Comparison of ENCODE assay signal across 28 mouse cellular contexts in genomic region chr19:32199133-32199532, GRCm38 (mm10).
DNase-seq lines count a peak whose midpoint lies in the region; ATAC-seq and TF ChIP-seq lines count a peak whose summit lies in the region.
"Had no signal": no experiment of that assay in that cellular context is flagged by ENCODE, and none has a peak within 500 bp of the region (broad histone marks: within the 10 kb centered on the region; RNA-seq: fewer than 3 reads in every experiment).

No protein-coding gene starts in this region.

- no peak overlapping the region for H3K9ac ChIP-seq in heart, adult 2 months (ENCODE audit: low read depth, low read length)
- H3K9ac ChIP-seq in liver, embryonic 15.5 days = no peak overlapping the region
- no peak overlapping the region for H3K9ac ChIP-seq in liver, embryonic 12.5 days
- H3K9ac ChIP-seq: embryonic facial prominence, embryonic 12.5 days; forebrain, embryonic 12.5 days; hindbrain, embryonic 13.5 days; midbrain, embryonic 12.5 days; neural tube, embryonic 13.5 days had no signal

- no peak for TF ChIP-seq EP300 in heart, adult 2 months (IDR thresholded peaks at IDR 0.05; ENCODE audit: insufficient read depth, low read depth, low read length)

- H3K4me3 ChIP-seq in heart, adult 2 months = no peak overlapping the region
- no peak overlapping the region for H3K4me3 ChIP-seq in liver, embryonic 15.5 days (replicated peaks)
- no peak overlapping the region for H3K4me3 ChIP-seq in liver, embryonic 12.5 days
- peak overlapping the region; percentile 74 for H3K4me3 ChIP-seq in megakaryocyte, embryonic 14.5 days (replicated peaks)
- H3K4me3 ChIP-seq: embryonic facial prominence, embryonic 12.5 days; erythroblast, embryonic 14.5 days; forebrain, embryonic 12.5 days; hindbrain, embryonic 13.5 days; midbrain, embryonic 12.5 days; myocyte; neural tube, embryonic 13.5 days had no signal

- H3K79me2 ChIP-seq in heart, adult 2 months (replicated peaks; ENCODE audit: control insufficient read depth, insufficient read depth, low read length) = peaks cover 8% of the 10 kb centered on the region

- no peak for DNase-seq in heart, adult 2 months
- no peak for DNase-seq in heart, postnatal 4 days
- no peak for DNase-seq in frontal cortex, postnatal 36 days (ENCODE audit: low spot score in 2 of 2)
- DNase-seq: adrenal gland, postnatal 10 days; cerebellum, adult 8-10 months; cerebellum, postnatal 36 days; embryo, embryonic 11 days; gastrocnemius, postnatal 14 days; heart, postnatal 36 days; kidney, postnatal 4 days; lung, adult 2 months; thymus, adult 18-20 months; thymus, postnatal 25 days had no signal

- peaks cover 42% of the 10 kb centered on the region for H3K36me3 ChIP-seq in heart, adult 2 months (ENCODE audit: control insufficient read depth, insufficient read depth, low read length)
- peaks cover 20% of the 10 kb centered on the region for H3K36me3 ChIP-seq in liver, embryonic 15.5 days (replicated peaks)
- H3K36me3 ChIP-seq in liver, embryonic 12.5 days = peaks cover 22% of the 10 kb centered on the region
- H3K36me3 ChIP-seq in megakaryocyte, embryonic 14.5 days (replicated peaks; ENCODE audit: low read length) = peaks cover 84% of the 10 kb centered on the region
- H3K36me3 ChIP-seq: embryonic facial prominence, embryonic 12.5 days; forebrain, embryonic 12.5 days; hindbrain, embryonic 13.5 days; midbrain, embryonic 12.5 days; neural tube, embryonic 13.5 days had no signal

- H3K9me3 ChIP-seq in liver, embryonic 15.5 days (replicated peaks) = no peaks in the 10 kb centered on the region
- H3K9me3 ChIP-seq in liver, embryonic 12.5 days (replicated peaks) = no peaks in the 10 kb centered on the region
- H3K9me3 ChIP-seq in megakaryocyte, embryonic 14.5 days = no peaks in the 10 kb centered on the region
- H3K9me3 ChIP-seq: embryonic facial prominence, embryonic 12.5 days; forebrain, embryonic 12.5 days; hindbrain, embryonic 13.5 days; midbrain, embryonic 12.5 days; neural tube, embryonic 13.5 days had no signal

- H3K4me2 ChIP-seq in liver, embryonic 15.5 days = no peak overlapping the region
- no peak overlapping the region for H3K4me2 ChIP-seq in liver, embryonic 12.5 days
- H3K4me2 ChIP-seq: embryonic facial prominence, embryonic 12.5 days; forebrain, embryonic 12.5 days; hindbrain, embryonic 13.5 days; midbrain, embryonic 12.5 days; neural tube, embryonic 13.5 days had no signal

- H3K27me3 ChIP-seq in heart, adult 2 months (ENCODE audit: control insufficient read depth, insufficient read depth, low read length) = no peaks in the 10 kb centered on the region
- H3K27me3 ChIP-seq in liver, embryonic 15.5 days = no peaks in the 10 kb centered on the region
- H3K27me3 ChIP-seq in liver, embryonic 12.5 days (replicated peaks) = no peaks in the 10 kb centered on the region
- H3K27me3 ChIP-seq in megakaryocyte, embryonic 14.5 days (replicated peaks) = no peaks in the 10 kb centered on the region
- H3K27me3 ChIP-seq: embryonic facial prominence, embryonic 12.5 days; forebrain, embryonic 12.5 days; hindbrain, embryonic 13.5 days; midbrain, embryonic 12.5 days; neural tube, embryonic 13.5 days; Patski had no signal

- intact Hi-C loops in heart, adult 2 months (cut with DNase I) = no loop called here

- H3K27ac ChIP-seq in heart, adult 2 months = peak overlapping the region; percentile 19; the same call in 1 of the 2 replicates
- H3K27ac ChIP-seq in liver, embryonic 15.5 days (replicated peaks) = peak overlapping the region; percentile 16; the same call in 1 of the 2 replicates
- H3K27ac ChIP-seq in liver, embryonic 12.5 days = no peak overlapping the region
- H3K27ac ChIP-seq: embryonic facial prominence, embryonic 12.5 days; forebrain, embryonic 12.5 days; hindbrain, embryonic 13.5 days; kidney, postnatal 0 days; midbrain, embryonic 12.5 days; neural tube, embryonic 13.5 days had no signal

- no peak for ATAC-seq in liver, embryonic 15.5 days (ENCODE audit: insufficient read depth)
- ATAC-seq in liver, embryonic 12.5 days = no peak
- no peak for ATAC-seq in megakaryocyte, adult 5-6 weeks (ENCODE audit: poor library complexity, severe bottlenecking)
- ATAC-seq in erythroblast, adult 5-6 weeks (replicated peaks; ENCODE audit: low FRiP score, poor library complexity, severe bottlenecking) = 0 out of 2 replicates have a peak, but pooled peaks have one; percentile 22
- ATAC-seq: intestine, embryonic 16.5 days had no signal

- H3K4me1 ChIP-seq in heart, adult 2 months (ENCODE audit: control insufficient read depth, insufficient read depth, low read length) = peaks cover 33% of the 10 kb centered on the region
- peaks cover 63% of the 10 kb centered on the region for H3K4me1 ChIP-seq in liver, embryonic 15.5 days (replicated peaks)
- peaks cover 59% of the 10 kb centered on the region for H3K4me1 ChIP-seq in liver, embryonic 12.5 days
- H3K4me1 ChIP-seq in megakaryocyte, embryonic 14.5 days = peaks cover 85% of the 10 kb centered on the region
- H3K4me1 ChIP-seq: forebrain, embryonic 12.5 days; midbrain, embryonic 12.5 days had no signal

- no peak for TF ChIP-seq POLR2A in heart, adult 2 months (IDR thresholded peaks at IDR 0.05; ENCODE audit: insufficient read depth, low read depth, low read length)

- no peak for TF ChIP-seq CTCF in heart, adult 2 months (IDR thresholded peaks at IDR 0.05)

- 89% methylated on average over 5 of the region's 5 CpGs for WGBS in heart, adult 2 months
- WGBS in liver, embryonic 15.5 days (ENCODE audit: insufficient replicate concordance) = 86% methylated on average over 5 of the region's 5 CpGs
- WGBS in liver, embryonic 12.5 days (ENCODE audit: insufficient replicate concordance) = 90% methylated on average over 5 of the region's 5 CpGs
